Mouse (Mus musculus) lung, postnatal 0 days (tissue): ENCODE results near the gene Cyb5d1. TPM values are rescaled to one million over a fixed set of nuclear protein-coding genes. Genes with fewer than 3 reads are reported as not detected.
"Not testable (repeated sequence)": the region's sequence is repeated elsewhere in the genome, so short reads cannot be mapped to it uniquely, and the experiment has no call there.

Experiments used
- ATAC-seq: fragments of 200-750 bp; cut with Nextera tagmentation; 2 replicates; pipeline ENCODE4 v1.8.0; 2017; ENCODE audit warnings: moderate library complexity
- DNase-seq: peaks from one replicate; pipeline ENCODE4 v3.0.0-alpha.2; 2016; ENCODE audit warnings: low spot score
- H3K27ac ChIP-seq: fragments of 300-500 bp; sonication (generic); 2 replicates; pipeline ENCODE4 v1.5.1; 2014; ENCODE audit warnings: antibody characterized with exemption, mild to moderate bottlenecking, low read length, mixed read lengths
- H3K27me3 ChIP-seq: fragments of 300-500 bp; sonication (generic); replicated peaks from 2 replicates; pipeline ENCODE4 v1.6.1; 2014; ENCODE audit warnings: low read length, mixed read lengths; ENCODE audit not compliant: insufficient read depth
- H3K36me3 ChIP-seq: fragments of 300-500 bp; sonication (generic); 2 replicates; pipeline ENCODE4 v1.6.1; 2014; ENCODE audit warnings: low read length, mixed read lengths; ENCODE audit not compliant: insufficient read depth
- H3K4me1 ChIP-seq: fragments of 300-500 bp; sonication (generic); 2 replicates; pipeline ENCODE4 v1.6.1; 2014; ENCODE audit warnings: antibody characterized with exemption, low read depth, low read length, mixed read lengths; ENCODE audit not compliant: insufficient read depth
- H3K4me2 ChIP-seq: fragments of 300-500 bp; sonication (generic); replicated peaks from 2 replicates; pipeline ENCODE4 v1.6.1; 2014; ENCODE audit warnings: low read depth, mild to moderate bottlenecking, low read length, moderate library complexity, mixed read lengths
- H3K4me3 ChIP-seq: fragments of 300-500 bp; sonication (generic); 2 replicates; pipeline ENCODE4 v1.5.1; 2014; ENCODE audit warnings: low read depth, low read length
- H3K9ac ChIP-seq: fragments of 300-500 bp; sonication (generic); replicated peaks from 2 replicates; pipeline ENCODE4 v1.6.1; 2014; ENCODE audit warnings: low read depth, mild to moderate bottlenecking
- H3K9me3 ChIP-seq: fragments of 300-500 bp; sonication (generic); 2 replicates; pipeline ENCODE4 v1.6.1; 2016; ENCODE audit warnings: low read length, mixed read lengths
- CTCF ChIP-seq: IDR thresholded peaks from 2 replicates; pipeline ENCODE4 v1.5.1; 2016; ENCODE audit warnings: antibody characterized with exemption, mild to moderate bottlenecking
- EP300 ChIP-seq: IDR thresholded peaks from 2 replicates; pipeline ENCODE4 v1.6.1; 2016; ENCODE audit warnings: antibody characterized with exemption, mild to moderate bottlenecking, control low read depth
- WGBS: fragments of 180-500 bp; shearing (Covaris S2); extraction: QIAGEN DNeasy Blood & Tissue Kit; methylation state at CpG from one replicate; pipeline ENCODE4 v1.1.7; 2014; 5-methylcytosine and 5-hydroxymethylcytosine counted together
- polyA plus RNA-seq: library from polyadenylated mRNA; unstranded; fragments of >200 nt; fragmentation: Nextera tagmentation; extraction: Ambion mirVana; gene quantifications from 2 replicates; pipeline ENCODE4 v1.2.1, GENCODE M21; 2015

Gene Cyb5d1
- 16.3 and 16.5 TPM in 2 replicates for polyA plus RNA-seq

- not testable (repeated sequence) for H3K27me3 ChIP-seq, H3K9me3 ChIP-seq, H3K36me3 ChIP-seq
- H3K4me2 ChIP-seq = peak within 1 kb of the TSS; percentile 76
- WGBS = 1% methylated on average over 17 of the region's 24 CpGs
- DNase-seq (peak; percentile 96), ATAC-seq (peak; percentile 81)
- peak within 1 kb of the TSS; percentile 63 for H3K4me3 ChIP-seq
- peaks cover 10% of the 10 kb centered on the region for H3K4me1 ChIP-seq
- peak within 1 kb of the TSS; percentile 94 for H3K27ac ChIP-seq
- peak within 1 kb of the TSS; percentile 84 for H3K9ac ChIP-seq
Measured at GRCm38 (mm10) chr11:69395235-69395633, at the start of gene Cyb5d1, which contains the start of gene Naa38. Gene Cyb5d1 (minus strand): TSS chr11:69395631. Gene Naa38 (plus strand): TSS chr11:69395487.

- peak; percentile 94 for DNase-seq
Measured at GRCm38 (mm10) chr11:69443328-69443727, 47.9 kb upstream of the Cyb5d1 start.

DNA sequence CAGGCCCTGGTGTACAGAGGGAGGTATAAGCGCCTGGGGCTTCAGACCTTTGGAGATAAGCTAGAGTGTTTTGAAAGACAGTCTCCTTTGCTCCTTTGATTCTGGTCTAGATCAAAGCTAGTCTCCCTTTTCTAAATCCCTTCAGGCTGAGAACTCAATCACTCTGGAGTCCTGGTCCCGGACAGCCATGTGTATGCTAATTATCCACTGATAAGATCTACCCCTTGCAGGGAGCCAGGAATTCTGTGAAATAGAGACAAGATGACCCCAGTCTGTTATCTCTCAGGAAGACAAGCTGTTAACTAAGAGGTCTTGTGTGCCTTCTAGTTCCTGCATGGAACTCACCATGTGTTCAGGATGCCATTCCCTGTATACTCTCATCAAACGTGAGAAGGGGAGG is 41.9 kb upstream of the Cyb5d1 start:
- no peak for TF ChIP-seq EP300
- Histone ChIP-seq H3K4me3 (no peak overlapping the region), H3K27me3 (no peaks in the 10 kb centered on the region), H3K9ac (no peak overlapping the region), H3K4me2 (no peak overlapping the region), H3K27ac (no peak overlapping the region), H3K36me3 (no peaks in the 10 kb centered on the region), H3K9me3 (no peaks in the 10 kb centered on the region), H3K4me1 (peaks cover under 1% of the 10 kb centered on the region; the same call in 1 of the 2 replicates)
- WGBS = 47% methylated on average over 3 of the region's 3 CpGs
- DNase-seq (no peak), ATAC-seq (no peak)

More at GRCm38 (mm10) chr11:69443328-69443727, 47.9 kb upstream of the Cyb5d1 start:
- H3K27me3 ChIP-seq = no peaks in the 10 kb centered on the region
- no peak overlapping the region for H3K4me3 ChIP-seq
- TF ChIP-seq CTCF = no peak
- TF ChIP-seq EP300 = peak; percentile 96
- H3K36me3 ChIP-seq = no peaks in the 10 kb centered on the region
- H3K9me3 ChIP-seq = no peaks in the 10 kb centered on the region
- no peaks in the 10 kb centered on the region; the same call in 1 of the 2 replicates for H3K4me1 ChIP-seq
- ATAC-seq = peak; percentile 98
- no peak overlapping the region; the same call in 1 of the 2 replicates for H3K27ac ChIP-seq
- H3K4me2 ChIP-seq = no peak overlapping the region
- no peak overlapping the region for H3K9ac ChIP-seq
- WGBS = 11% methylated on average over 5 of the region's 5 CpGs

DNA sequence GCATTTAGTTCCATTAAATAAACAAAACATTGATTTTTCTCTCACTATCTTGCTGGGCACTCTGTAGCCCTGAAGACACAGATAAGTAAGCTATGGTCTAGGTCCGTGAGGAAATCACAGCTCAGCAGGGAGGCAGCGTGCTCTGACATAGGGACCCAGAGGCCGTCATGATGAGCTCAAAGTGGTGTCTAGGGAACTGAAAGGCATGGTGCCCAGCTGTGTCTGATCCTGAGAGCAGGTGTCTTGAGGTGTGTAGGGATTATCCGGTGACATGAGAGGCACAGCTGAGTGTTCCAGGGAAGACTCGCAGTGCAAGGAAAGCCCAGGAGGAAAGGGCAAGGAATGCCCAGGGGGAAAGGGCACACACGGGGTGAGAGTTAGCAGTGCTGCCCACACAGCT is 37.8 kb upstream of the Cyb5d1 start:
- Histone ChIP-seq H3K4me1 (0 out of 2 replicates have a peak, but pooled peaks cover 2% of the 10 kb centered on the region), H3K4me2 (no peak overlapping the region), H3K9ac (no peak overlapping the region), H3K36me3 (no peaks in the 10 kb centered on the region), H3K27ac (no peak overlapping the region), H3K27me3 (no peaks in the 10 kb centered on the region), H3K4me3 (no peak overlapping the region), H3K9me3 (no peaks in the 10 kb centered on the region)
- TF ChIP-seq EP300 (no peak), CTCF (no peak)
- 53% methylated on average over 6 of the region's 6 CpGs for WGBS
- DNase-seq (no peak), ATAC-seq (no peak)

DNA sequence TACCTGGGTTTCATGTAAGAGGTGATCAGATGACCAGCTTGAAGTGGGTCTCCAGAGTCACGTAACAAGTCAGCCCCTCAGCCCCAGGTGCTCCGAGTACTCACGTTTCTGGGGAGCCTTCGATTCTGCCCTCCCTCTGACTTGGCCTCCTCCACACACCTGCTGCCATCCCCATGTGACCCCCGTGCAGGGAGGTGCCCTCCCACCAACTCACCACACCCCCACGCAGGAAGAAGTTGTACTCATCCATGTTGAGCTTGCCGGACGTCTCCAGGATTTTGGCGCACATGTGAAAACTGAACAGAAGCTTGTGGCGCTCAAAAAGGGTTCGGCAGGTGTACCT is 37.2 kb upstream of the Cyb5d1 start:
- Histone ChIP-seq H3K4me2 (0 out of 2 replicates have a peak overlapping the region, but pooled peaks have one; percentile 17), H3K27ac (no peak overlapping the region)

GRCm38 (mm10) chr11:69431829-69432639 is 36.6 kb upstream of the Cyb5d1 start:
- no peak overlapping the region for H3K4me3 ChIP-seq
- H3K27me3 ChIP-seq = no peaks in the 10 kb centered on the region
- H3K27ac ChIP-seq = no peak overlapping the region
- 0 out of 2 replicates have a peak overlapping the region, but pooled peaks have one; percentile 22 for H3K4me2 ChIP-seq
- WGBS = 33% methylated on average over 11 of the region's 11 CpGs
- no peaks in the 10 kb centered on the region for H3K36me3 ChIP-seq
- TF ChIP-seq EP300 (peak; percentile 48), CTCF (peak; percentile 91)
- no peak overlapping the region for H3K9ac ChIP-seq
- peak; percentile 85 for ATAC-seq
- 0 out of 2 replicates have a peak, but pooled peaks cover 2% of the 10 kb centered on the region for H3K4me1 ChIP-seq
- H3K9me3 ChIP-seq = no peaks in the 10 kb centered on the region
- DNase-seq = peak; percentile 95

More for the DNA sequence above, 37.2 kb upstream of the Cyb5d1 start:
- H3K27me3 ChIP-seq = no peaks in the 10 kb centered on the region
- TF ChIP-seq EP300 (no peak), CTCF (no peak)
- H3K9ac ChIP-seq = no peak overlapping the region
- H3K4me1 ChIP-seq = 0 out of 2 replicates have a peak, but pooled peaks cover 2% of the 10 kb centered on the region
- H3K4me3 ChIP-seq = no peak overlapping the region
- DNase-seq (no peak), ATAC-seq (peak; percentile 22; the same call in 1 of the 2 replicates)
- WGBS = 44% methylated on average over 11 of the region's 11 CpGs
- H3K9me3 ChIP-seq = no peaks in the 10 kb centered on the region
- H3K36me3 ChIP-seq = no peaks in the 10 kb centered on the region
